8 mouse cellular contexts compared by ENCODE assay signal in the genomic region with DNA sequence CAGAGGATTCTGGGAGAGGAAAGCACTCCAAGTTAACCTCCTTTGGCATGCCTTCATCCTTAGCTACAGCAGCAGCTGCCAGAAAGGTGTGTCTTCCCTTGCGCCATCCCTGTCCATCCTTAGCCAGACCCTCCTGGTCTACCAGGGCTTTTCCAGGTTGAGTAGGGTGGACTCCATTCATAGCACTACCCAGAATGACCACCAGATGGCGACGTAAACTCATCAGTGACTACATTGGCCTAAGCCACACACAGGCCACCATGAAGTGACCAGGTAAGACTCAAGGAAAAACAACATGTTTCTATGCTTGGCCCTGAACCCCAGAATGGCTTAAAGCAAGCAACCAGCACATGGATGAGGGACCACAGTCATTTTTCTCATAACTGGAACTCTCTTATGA. TPM values are rescaled to one million over a fixed set of nuclear protein-coding genes. Genes with fewer than 3 reads are reported as not detected.
DNase-seq lines count a peak whose midpoint lies in the region; ATAC-seq and TF ChIP-seq lines count a peak whose summit lies in the region.

No protein-coding gene starts in this region.

- H3K4me1 ChIP-seq in hindbrain, embryonic 11.5 days (replicated peaks; ENCODE audit: control insufficient read depth, insufficient read depth, low read length), result no peaks in the 10 kb centered on the region
- no peaks in the 10 kb centered on the region for H3K4me1 ChIP-seq in lung, postnatal 0 days (ENCODE audit: insufficient read depth, low read depth, low read length)

- H3K9me3 ChIP-seq in hindbrain, embryonic 11.5 days (ENCODE audit: control insufficient read depth, low read length), result no peaks in the 10 kb centered on the region
- H3K9me3 ChIP-seq in lung, postnatal 0 days (ENCODE audit: low read length), result no peaks in the 10 kb centered on the region

- TF ChIP-seq CTCF in lung, postnatal 0 days (IDR thresholded peaks at IDR 0.05), result peak; percentile 99

- H3K4me2 ChIP-seq in hindbrain, embryonic 11.5 days (replicated peaks; ENCODE audit: low read depth, low read length), result no peak overlapping the region
- H3K4me2 ChIP-seq in lung, postnatal 0 days (replicated peaks; ENCODE audit: low read depth, low read length), result no peak overlapping the region

- no peaks in the 10 kb centered on the region for H3K36me3 ChIP-seq in hindbrain, embryonic 11.5 days (ENCODE audit: control insufficient read depth, insufficient read depth, low read length)
- H3K36me3 ChIP-seq in lung, postnatal 0 days (ENCODE audit: insufficient read depth, low read length), result no peaks in the 10 kb centered on the region

- H3K27me3 ChIP-seq in hindbrain, embryonic 11.5 days (ENCODE audit: control insufficient read depth, insufficient read depth, low read length), result no peaks in the 10 kb centered on the region
- H3K27me3 ChIP-seq in lung, postnatal 0 days (replicated peaks; ENCODE audit: insufficient read depth, low read length), result no peaks in the 10 kb centered on the region

- peak; percentile 59 for DNase-seq in Muller cell, postnatal 12 days (ENCODE audit: inconsistent ontology term)
- peak; percentile 96 for DNase-seq in cerebellum, adult 9-10 months
- DNase-seq in hindbrain, embryonic 11.5 days (ENCODE audit: low spot score), result peak; percentile 94
- peak; percentile 90 for DNase-seq in layer of hippocampus, adult 9-10 months (ENCODE audit: low spot score)
- peak; percentile 82 for DNase-seq in lung, postnatal 0 days (ENCODE audit: low spot score)
- peak; percentile 74 for DNase-seq in ovary, postnatal 36 days (ENCODE audit: low spot score)
- DNase-seq in thymus, postnatal 10 days (ENCODE audit: low spot score in 2 of 2), result peak; percentile 23 to 74

- H3K27ac ChIP-seq in hindbrain, embryonic 11.5 days (ENCODE audit: low read depth, low read length), result no peak overlapping the region
- H3K27ac ChIP-seq in lung, postnatal 0 days (ENCODE audit: low read length), result no peak overlapping the region

- no peak overlapping the region for H3K9ac ChIP-seq in hindbrain, embryonic 11.5 days (ENCODE audit: low read depth, low read length)
- H3K9ac ChIP-seq in lung, postnatal 0 days (replicated peaks; ENCODE audit: low read depth), result no peak overlapping the region

- peak; percentile 81; the same call in 1 of the 2 replicates for ATAC-seq in frontal cortex, adult (ENCODE audit: low TSS enrichment)
- ATAC-seq in hindbrain, embryonic 11.5 days (ENCODE audit: low FRiP score), result peak; percentile 60
- peak; percentile 85 for ATAC-seq in lung, postnatal 0 days

- H3K4me3 ChIP-seq in hindbrain, embryonic 11.5 days (ENCODE audit: low read depth, low read length), result no peak overlapping the region
- no peak overlapping the region for H3K4me3 ChIP-seq in lung, postnatal 0 days (ENCODE audit: low read depth, low read length)

- no peak for TF ChIP-seq EP300 in lung, postnatal 0 days (IDR thresholded peaks at IDR 0.05)

- 11% methylated on average over 3 of the region's 3 CpGs for WGBS in hindbrain, embryonic 11.5 days
- 9% methylated on average over 3 of the region's 3 CpGs for WGBS in lung, postnatal 0 days

RNA-seq across cellular contexts. Expression of gene Mapre3, which starts 8.3 kb away (rescaled TPM):
- polyA plus RNA-seq in hindbrain, embryonic 11.5 days (2014; fragmentation: Nextera tagmentation; extraction: Ambion mirVana), result 34.1 and 38.2 TPM in 2 replicates
- polyA plus RNA-seq in lung, postnatal 0 days (2015; fragmentation: Nextera tagmentation; extraction: Ambion mirVana), result 23.2 and 27.2 TPM in 2 replicates
